Mouse (Mus musculus): ENCODE measurements around the gene Nmral1.
"Not testable (repeated sequence)": the region's sequence is repeated elsewhere in the genome, so short reads cannot be mapped to it uniquely, and the experiment has no call there.

Nmral1 gene

DNA sequence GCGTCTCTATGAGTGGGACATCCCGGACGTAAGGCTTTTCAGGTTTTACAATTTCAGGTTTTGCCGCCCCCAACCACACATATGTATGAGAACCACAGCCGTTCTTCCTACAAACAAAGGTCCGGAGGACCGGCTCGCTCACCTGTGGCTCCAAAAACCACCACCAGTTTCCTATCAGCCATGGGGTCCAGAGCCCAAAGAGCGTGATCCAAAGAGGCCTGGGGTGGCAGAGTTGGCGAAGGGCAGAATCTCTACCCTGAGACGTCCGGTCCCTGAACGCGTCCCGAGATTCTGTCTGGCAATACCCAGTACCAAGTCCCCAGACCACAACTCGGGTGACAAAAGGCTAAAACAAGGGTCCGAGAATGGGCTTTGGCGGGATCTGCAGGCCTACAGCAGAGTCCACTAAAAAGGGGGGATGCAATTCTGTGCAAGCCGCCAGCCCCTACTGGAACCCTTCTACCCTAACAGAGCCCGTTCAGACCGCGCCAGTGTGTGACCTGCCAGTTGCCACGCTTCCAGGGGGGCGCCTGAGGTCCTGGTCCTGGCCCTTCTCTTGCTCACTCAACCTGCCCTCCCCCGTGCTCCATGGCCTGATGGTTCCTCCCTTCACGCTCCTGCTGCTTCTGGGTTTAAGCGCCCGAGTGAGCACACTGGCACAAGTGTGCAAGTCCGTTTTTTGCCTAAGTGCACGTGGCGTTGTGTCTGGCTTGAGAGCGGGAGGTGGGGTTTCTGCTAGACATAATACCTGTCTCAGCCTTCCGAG lies at the start of gene Nmral1:
Gene Nmral1 (minus strand): TSS at position 604 of the 766 bp plus-strand sequence.
- peak; percentile 50 to 63 for DNase-seq (ENCODE audit: low spot score in 2 of 2)

DNA sequence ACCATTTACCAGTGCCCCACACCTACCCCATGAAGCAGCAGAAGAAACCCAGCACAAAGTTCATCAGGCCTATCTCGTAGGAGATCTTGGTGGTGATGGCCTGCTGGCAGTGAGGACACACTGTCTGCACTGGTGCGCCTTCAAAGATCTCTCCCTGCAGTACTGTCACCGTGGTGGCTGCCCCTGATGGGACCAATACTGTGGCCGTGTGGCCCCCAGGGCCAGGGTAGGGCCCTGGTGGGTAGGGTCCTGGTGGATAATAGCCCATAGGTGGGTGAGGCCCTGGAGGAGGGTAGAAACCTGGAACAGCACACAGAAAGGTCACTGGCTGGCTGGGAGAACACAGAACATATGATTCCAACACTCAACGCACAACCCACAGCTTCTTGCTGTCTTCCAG lies 49.6 kb upstream of the Nmral1 start:
- DNase-seq (ENCODE audit: low spot score in 2 of 2): no peak

DNA sequence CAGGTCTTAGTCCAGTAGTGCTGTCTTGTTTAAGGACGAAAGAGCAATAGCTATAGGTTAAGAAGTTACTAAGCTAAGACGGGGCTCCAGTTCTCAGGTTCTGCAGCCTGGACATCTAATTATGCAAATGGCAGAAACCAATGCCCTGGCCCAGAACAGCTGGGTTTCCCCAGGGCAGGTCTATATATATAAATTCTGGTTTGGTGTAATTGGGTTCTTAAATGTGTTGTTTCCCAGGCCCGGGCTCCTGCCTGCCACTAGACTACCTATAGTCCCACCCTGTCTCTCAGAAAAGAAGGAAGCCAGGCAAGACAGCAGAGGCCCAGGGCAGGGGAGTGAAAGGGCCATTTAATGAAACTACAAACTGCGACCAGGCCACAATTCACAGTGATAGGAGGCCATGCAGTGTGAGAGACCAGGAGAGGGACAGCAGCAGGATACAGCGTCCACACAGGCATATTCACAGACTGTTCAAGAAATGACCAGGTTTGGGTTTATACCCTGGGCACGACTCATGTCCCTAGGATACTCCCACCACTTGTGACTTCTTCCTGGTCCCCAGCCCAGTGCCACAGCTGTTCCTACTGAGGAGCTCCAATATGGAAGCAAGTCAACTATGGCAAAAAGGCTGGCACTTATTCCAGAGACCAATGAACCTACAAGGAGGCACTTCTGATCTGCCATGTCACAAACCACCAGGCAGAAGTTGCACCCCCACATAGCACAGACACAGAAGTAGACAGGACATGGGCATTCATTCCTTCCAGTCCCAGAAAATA lies 48.0 kb upstream of the Nmral1 start:
- no peak for DNase-seq (ENCODE audit: low spot score in 2 of 2)

DNA sequence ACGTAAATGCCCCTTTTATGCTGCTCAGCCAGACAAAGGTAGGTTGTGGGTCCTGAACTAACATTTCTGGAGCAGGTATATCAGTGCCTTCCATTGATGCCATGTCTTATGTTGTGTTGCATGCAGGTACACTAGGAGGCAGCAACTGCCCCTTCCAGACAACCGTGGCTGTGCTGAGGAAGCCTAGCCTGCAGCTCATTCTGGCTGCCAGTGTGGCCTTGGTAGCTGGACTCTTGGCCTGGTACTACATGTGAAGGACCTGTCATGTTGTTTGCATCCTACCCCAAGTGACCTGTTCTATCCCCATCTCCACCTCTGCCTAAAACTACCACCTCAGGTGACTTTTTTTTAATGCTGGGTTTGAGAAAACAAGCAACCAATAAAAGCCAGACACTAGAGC lies 46.7 kb upstream of the Nmral1 start:
- DNase-seq (ENCODE audit: low spot score in 2 of 2): no peak

DNA sequence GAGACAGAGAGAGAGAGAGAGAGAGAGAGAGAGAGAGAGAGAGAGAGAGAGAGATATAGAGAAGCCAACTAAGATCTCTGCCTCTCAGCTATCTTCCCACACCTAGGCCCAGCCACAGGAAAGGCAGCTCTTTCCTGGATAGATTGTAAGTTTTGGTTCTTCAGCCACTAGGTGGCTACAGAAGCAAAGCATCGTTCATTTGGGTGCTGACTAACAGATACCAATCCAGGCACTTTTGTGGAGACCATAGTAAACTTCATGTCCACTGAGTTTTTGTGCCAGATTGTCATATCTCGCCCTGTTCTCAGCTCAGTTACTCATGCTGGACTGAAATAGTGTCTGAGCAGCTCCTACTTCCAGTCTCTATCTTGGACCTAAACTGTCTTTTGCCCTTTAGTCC lies 44.1 kb upstream of the Nmral1 start:
- no peak for DNase-seq (ENCODE audit: low spot score in 2 of 2)

DNA sequence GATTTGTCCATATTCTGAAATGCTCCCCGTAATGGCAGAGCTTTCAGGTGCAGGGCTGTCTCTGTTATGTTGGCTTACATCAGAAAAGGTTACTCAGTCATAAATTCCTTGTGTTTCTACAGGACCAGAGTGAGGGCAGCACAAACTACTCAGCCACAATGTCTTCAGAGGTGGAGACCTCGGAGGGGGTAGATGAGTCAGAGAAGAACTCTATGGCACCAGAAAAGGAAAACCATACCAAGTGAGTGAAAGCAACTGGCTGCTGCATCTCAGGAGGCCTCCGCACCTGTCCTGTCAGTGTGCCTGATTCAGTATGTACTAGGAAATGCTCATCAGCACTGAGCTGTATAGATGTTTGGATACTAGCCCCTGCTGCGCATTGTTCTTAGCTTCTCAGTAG lies 43.3 kb upstream of the Nmral1 start:
- DNase-seq (ENCODE audit: low spot score in 2 of 2): no peak

DNA sequence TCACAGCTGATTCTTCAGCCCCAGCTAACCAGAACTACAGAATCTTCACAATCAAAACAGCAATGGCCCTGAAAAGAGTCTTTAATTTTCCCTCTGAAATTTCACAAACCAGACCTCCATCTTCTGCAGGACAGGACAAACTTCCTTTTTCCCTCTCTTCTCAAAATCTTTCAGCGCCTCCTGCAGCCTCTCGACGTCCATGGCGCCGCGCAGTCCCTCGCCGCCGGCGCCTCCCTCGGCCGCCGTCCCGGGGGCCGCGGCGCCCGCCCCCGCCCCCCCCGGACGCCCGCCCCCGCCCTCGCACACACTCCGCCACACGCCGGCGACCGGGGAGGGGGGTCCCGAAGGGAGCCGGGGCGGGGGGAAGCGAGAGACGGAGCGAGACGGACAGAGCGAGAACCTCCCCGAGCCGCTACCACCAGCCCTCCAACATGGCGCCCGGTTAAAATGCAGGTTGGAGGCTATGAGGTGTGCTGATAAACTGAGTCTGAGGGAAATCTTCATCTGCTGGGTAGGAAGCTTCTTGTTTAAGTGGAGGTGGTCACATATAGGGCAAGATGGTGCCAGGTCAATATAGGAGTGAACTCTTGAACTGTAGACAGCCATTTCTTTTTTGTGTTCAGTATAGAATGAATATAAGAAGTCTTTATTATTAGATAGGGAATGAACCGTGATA lies 37.6 kb upstream of the Nmral1 start:
- DNase-seq (ENCODE audit: low spot score in 2 of 2): not testable (repeated sequence)

DNA sequence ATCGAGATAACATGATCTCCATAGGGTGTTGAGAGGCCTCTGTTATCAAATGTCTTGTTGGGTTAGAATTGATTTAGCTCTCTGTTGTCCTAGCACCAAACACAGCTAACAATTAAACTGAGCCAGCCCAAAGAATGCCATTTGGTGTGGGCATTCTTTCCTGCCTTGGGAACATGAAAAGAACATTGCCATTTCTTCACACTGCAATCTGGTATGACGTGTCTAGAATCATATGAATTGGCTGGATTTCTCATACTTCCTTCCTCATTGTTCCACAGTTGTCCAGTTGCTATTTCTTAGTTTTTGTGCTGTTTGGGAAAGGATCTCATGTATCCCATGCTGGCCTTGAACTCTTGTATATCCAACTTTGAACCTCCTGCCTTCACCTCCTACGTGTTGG lies 34.9 kb upstream of the Nmral1 start:
- no peak for DNase-seq (ENCODE audit: low spot score in 2 of 2)

DNA sequence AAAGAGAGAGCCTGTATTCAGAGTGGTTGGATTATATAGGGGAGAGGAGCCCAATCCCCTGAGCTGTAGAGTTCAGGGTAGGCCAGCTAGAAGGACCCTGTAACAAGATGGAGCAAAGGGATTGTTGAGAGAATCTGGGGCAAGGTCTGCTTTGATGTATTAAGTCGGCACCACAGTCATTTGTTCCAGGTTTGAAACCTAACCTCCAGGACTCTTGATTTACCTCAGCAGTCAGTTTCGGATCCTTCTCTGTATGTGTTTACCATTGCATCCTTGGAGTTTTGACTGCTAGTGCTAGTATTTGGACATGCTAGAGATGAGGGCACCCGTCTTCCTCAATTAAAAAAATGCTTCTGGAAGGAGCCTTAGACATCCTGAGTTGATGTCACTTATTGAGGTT lies 33.0 kb upstream of the Nmral1 start:
- DNase-seq (ENCODE audit: low spot score in 2 of 2): no peak

DNA sequence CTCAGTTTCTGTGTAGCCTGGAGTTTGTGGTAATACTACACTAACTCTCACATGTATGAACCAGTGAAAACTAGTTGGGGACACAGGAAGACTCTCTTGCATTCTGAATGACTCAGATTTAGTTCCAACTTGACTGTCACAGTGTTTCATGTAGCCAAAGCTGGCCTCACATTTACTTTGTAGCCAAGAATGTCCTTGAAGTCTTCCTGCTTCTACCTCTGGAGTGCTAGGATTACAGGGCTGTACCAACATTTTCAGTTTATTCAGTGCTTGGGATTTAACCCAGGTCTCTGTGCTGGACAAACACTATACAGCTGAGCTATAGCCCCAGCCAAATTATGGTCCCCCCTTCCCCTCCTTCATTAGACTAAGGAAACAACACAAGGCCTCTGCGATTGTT lies 23.0 kb upstream of the Nmral1 start:
- no peak for DNase-seq (ENCODE audit: low spot score in 2 of 2)

DNA sequence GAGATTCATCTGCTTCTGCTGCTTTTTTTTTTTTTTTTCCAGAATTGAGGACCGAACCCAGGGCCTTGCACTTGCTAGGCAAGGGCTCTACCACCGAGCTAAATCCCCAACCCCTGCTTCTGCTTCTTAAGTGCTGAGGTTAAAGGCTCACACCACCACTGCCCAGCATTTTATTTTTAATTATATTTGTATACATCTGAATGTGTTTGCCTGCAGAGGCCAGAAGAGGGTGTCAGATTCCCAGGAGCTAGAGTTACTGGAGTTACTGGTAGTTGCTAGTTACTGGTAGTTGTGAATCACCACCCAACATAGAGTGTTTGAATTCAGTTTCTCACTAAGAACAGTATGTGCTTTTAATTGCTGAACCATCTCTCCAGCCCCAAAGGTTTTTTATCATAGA lies 20.8 kb upstream of the Nmral1 start:
- DNase-seq (ENCODE audit: low spot score in 2 of 2): no peak

DNA sequence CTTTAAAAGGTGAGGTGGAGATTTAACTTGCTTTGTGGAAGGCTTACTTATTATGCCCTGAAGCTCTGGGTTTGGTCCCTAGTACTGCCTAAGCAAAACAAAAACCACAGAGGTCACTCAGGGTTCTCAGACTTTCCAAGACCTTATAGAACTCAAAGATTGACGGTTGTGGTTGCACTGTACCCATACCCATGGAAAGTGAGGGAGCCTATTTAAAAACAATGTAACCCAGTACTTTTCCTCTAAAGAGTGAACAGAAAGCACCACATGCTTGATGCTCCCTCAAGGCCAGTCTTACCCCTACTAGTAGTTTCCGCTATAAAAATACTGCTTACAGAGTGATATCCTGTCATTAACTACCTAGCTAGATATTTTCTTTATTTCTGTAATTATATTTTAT lies 17.1 kb upstream of the Nmral1 start:
- no peak for DNase-seq (ENCODE audit: low spot score in 2 of 2)

DNA sequence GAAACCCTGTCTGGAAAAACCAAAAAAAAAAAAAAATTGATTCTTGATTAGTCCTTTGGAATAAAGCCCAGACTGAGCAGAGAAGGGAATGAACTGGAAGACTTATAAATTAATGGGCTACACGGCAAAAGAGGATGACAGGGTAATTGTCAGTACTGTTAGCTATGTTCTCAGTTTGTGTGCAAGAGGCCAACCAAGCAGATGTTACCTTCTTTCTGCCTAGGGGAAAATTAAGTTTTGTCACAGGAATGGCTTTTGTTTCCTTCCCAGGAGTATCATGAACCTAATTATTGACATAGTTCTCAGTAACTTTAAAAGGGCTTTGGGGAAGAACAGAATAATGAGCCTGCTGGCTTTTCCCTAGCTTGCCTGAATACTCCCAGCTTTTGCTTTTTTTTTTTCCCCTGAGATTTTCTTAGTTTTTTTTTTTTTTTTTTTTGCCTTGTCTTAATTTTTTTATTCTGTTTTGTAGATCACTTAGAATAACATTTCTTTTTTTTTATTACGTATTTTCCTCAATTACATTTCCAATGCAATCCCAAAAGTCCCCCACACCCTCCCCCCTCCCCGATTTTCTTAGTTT lies 11.7 kb upstream of the Nmral1 start:
- no peak for DNase-seq (ENCODE audit: low spot score in 2 of 2)

DNA sequence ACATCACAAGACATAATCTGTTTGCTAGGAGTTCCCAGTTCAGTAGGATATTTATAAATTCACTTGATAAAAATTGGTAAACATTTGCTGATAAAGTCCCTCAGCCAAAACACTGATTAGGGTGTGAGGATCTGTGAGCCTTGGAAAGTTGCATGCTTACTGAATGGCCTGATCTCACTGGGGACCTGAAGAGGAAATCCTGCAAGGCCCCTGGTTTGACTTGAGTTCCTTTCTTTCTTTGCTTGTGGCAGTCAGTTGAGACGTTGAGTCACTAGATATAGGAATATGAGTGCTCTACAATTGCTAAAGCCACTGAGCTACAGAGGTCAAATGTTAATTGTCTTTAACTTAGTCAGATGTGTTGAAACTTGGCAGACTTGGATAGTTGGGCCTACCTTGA lies 8.8 kb upstream of the Nmral1 start:
- DNase-seq (ENCODE audit: low spot score in 2 of 2): no peak

DNA sequence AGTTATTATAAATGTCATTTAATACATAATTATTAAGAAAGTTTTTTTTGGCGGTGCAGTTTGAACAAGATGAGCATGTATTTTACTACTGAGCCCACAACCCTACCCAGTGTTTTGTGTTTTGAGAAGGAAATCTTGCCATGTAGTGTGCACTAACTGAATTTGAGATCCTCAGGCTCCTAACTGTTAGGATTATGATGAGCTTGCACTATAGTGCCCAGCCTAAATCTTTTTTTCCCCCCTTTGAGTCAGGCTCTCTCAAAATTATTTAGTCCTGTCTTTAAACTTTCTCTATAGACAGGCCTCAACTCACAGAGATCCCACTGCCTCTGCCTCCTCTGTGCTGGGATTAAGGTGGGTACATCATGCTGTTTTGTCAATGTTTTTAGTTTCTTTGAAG lies 8.4 kb upstream of the Nmral1 start:
- DNase-seq (ENCODE audit: low spot score in 2 of 2): no peak

DNA sequence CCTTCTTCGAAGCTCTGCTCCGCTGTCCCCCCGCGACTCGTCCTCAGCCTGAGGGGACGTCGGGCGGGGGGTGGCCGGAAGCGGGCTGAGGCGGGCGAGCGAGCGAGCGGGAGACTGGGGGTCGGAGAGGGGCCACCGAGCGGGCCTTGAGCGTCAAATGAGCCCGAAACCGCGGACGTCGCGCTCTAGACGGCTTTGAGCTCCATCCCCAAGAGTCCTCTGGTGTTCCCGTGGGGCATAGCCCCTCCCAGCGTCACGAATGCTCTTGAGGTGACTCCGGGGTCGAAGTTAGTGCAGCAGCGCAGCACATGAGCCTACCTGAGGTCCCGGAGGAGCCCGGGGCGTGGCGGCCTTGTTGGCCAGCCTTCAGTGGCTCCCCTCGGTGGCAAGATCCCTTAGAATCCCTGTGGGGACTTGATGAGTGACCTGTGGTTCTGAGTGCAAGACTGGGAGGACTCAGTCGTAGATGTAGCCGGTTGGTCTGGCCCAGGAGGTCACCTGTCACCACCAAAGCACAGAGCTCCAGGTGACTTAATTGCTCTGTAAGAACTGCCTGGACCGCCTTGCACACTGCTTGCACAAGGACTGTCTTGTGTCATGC lies 7.5 kb upstream of the Nmral1 start:
- no peak for DNase-seq (ENCODE audit: low spot score in 2 of 2)

DNA sequence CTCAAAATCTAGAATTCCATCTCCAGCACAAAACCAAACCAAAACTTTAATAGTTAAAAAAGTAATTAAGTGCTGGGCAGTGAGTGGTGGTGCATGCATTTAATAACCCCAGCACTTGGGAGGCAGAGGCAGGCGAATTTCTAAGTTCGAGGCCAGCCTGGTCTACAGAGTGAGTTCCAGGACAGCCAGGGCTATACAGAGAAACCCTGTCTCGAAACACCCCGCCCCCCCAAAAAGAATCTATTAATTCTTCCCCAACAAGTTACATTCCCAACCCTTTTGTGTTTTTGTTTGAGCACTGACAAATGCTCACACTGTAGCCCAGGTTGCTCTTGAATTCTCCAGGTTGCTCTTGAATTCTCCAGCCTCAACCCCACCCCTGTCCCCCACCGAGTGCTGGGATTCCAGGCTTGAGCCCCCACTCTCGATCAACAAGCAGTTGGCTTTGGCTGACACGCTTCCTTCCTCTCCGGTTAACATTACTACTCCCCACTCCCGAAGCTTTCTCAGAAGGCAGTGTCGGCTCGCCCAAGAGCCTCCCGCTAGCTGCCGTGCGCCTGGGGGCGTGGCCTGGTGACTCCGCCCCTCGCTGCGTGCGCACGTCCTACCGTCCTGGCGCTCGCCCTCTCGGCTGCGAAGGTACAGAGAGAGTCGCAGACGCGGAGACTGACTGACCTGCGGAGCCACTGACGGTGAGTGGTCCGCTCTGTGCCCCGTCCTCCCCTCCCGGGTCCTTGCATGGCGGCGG lies 6.8 kb upstream of the Nmral1 start, which contains the start of gene Hmox2:
Gene Hmox2 (plus strand): TSS at position 582 of the 748 bp plus-strand sequence.
- peak; percentile 90 to 94 for DNase-seq (ENCODE audit: low spot score in 2 of 2)

DNA sequence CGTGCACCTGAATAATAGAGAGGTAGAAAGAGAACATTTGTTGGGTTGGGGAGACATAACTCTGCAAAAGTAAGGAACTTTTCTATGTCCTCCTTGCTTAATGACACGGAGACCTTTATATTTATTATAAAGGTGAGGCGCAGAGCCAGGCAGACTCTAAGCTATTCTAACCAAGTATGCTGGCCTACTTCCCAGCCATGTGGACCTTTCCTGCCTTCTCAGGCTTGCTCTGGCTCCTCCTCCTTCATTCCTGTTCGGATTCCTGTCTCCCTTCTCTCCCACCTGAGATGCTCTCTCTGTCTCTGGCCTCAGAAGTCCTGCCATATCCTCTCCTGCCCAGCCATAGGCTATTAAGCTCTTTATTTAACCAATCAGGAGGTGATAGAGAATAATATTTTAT lies 6.1 kb upstream of the Nmral1 start:
- no peak for DNase-seq (ENCODE audit: low spot score in 2 of 2)

DNA sequence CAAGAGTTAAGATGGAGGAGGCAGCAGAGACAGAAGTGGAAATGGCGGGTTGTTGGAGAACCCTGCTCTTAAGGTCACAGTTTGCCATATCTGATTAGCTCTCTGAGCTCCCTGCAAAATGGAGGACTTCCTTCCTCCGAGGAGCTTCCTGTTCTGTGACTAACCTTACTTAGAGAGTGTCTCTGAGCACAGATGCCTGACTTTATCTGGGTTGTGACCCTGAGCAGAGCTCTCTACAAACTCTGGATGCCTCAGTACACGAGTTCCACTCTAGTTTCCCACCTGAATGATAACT lies 3.7 kb upstream of the Nmral1 start:
- no peak for DNase-seq (ENCODE audit: low spot score in 2 of 2)

DNA sequence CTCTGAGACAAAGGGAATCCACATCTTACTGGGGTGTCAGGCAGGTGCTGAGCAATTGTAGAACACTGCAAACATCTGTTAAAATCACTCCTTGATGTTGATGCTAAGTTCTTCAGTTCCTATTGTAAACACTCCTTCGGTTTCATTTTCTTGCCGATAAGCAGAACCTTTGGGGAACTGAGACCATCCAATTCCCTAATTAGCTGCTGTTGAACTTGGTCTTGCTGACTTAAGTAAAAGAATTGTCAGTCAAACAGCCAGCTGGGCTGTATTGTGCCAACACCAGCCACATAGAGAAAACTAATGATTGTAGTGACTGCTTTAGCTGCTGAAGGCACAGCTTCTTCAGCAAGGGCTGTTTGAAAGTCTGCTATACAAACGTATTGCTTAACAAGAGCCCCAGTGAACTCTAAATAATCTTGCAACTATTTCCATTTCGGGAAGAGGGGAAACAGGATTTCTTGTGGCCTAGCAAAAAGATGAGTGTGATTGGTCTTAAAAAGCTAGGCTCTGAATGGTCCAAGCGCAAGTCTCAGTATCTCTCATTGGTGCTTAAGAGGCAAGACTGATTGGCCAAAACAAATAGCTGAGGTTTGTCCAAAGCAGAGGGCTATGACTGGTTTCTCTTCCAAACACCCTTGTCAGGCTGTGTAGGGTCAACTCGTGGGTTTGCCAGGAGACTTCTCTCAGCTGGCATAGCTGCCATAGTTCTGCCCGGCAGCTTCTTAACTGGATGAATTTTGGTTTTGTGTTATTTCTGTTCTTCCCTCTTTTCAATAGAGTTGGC lies 3.2 kb upstream of the Nmral1 start:
- DNase-seq (ENCODE audit: low spot score in 2 of 2): no peak

DNA sequence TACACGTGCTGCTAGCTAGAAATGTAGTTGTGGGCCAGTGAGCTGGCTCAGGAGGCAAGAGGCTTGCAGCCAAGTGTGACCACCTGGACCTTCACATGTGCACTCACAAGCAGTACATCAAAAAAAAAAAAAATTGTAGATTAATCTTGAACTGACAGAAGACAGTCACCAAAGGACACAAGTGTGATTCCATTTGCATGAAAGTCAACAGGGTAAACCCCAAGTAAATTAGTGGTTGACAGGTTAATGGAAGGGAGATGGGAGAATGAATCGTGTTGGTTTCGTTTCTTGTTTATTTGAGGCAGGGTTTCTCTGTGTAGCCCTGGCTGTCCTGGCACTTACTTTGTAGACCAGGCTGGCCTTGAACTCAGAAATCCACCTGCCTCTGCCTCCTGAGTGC lies 1.3 kb downstream of the Nmral1 start:
- no peak for DNase-seq (ENCODE audit: low spot score in 2 of 2)

Measured in urinary bladder, postnatal 4 days (tissue).